Mouse (Mus musculus): ENCODE data around the gene Hjurp.

The Hjurp gene

GRCm38 (mm10) chr1:88298686-88299528 lies 21.5 kb upstream of the Hjurp start:
- DNase-seq (ENCODE audit: extremely low read depth, low read depth, low spot score): no peak

- no peak for DNase-seq (ENCODE audit: extremely low read depth, low read depth, low spot score)
These were observed 20.2 kb upstream of the Hjurp start for GRCm38 (mm10) chr1:88297480-88298258.

DNA sequence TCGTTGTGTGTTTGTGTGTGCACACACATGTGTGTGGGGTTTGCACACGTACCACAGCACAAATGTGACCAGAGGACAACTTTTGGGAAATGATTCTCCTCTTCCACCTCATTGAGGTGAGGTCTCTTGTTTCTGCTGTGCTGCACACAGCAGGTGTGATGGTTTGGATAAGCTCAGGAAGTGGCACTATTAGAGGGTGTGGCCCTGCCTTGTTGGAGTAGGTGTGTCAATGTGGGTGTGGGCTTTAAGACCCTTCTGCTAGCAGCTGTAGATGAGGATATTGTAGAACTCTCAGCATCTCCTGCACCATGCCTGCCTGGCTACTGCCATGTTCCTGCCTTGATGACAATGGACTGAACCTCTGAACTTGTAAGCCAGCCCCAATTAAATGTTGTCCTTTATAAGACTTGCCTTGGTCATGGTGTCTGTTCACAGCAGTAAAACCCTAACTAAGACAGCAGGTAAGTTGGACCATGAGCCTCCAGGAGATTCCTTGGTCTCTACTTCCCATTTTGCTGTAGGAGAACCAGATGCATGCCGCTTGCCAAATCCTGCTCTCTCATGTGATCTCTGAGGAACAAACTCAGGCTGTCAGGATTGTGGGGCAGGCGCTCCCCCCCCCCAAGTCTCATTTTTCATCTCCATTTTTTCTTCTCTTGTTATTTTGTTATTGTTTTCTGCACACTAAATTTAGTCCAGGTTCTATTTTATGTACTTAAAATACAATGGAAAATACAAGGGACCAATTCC lies 18.9 kb upstream of the Hjurp start:
- DNase-seq (ENCODE audit: extremely low read depth, low read depth, low spot score): no peak

GRCm38 (mm10) chr1:88294650-88295049 lies 17.2 kb upstream of the Hjurp start:
- no peak for DNase-seq (ENCODE audit: extremely low read depth, low read depth, low spot score)

DNA sequence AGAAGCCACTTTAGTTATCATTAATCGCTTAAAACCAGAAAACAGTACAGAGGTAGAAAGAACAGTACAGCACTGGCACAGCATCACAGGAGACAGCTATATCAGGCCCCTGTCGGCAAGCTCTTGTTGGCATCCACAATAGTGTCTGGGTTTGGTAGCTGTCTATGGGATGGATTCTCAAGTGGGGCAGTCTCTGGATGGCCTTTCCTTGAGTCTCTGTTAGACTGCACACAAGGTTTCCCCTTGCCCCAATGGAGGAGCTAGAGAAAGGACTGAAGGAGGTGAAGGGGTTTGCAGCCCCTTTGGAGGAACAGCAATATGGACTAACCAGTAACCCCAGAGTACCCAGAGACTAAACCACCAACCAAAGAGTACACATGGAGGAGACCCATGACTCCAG lies 14.6 kb upstream of the Hjurp start:
- no peak for DNase-seq (ENCODE audit: extremely low read depth, low read depth, low spot score)

- DNase-seq (ENCODE audit: extremely low read depth, low read depth, low spot score): no peak
These were observed 14.1 kb upstream of the Hjurp start for GRCm38 (mm10) chr1:88291409-88292005.

GRCm38 (mm10) chr1:88290511-88290910 lies 13.1 kb upstream of the Hjurp start:
- DNase-seq (ENCODE audit: extremely low read depth, low read depth, low spot score): no peak

GRCm38 (mm10) chr1:88289917-88290316 lies 12.5 kb upstream of the Hjurp start:
- DNase-seq (ENCODE audit: extremely low read depth, low read depth, low spot score): no peak

DNA sequence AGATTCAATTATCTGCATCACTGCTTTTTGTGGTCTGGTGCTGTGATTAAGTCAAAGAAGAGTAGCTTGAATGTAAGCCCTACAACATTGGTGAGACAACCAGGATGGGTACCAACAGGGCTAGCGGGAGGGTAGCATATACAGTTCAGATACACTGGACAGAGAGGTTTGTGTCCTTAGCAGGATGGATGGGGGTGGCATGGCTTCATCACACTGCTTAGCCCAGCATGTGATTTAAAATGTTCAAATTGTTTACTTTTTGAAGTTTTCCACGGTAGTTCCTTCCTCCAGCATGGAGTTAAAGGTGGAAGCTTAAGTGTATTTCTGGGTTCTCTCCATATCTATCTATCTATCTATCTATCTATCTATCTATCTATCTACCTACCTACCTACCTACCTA lies 11.7 kb upstream of the Hjurp start:
- no peak for DNase-seq (ENCODE audit: extremely low read depth, low read depth, low spot score)

DNA sequence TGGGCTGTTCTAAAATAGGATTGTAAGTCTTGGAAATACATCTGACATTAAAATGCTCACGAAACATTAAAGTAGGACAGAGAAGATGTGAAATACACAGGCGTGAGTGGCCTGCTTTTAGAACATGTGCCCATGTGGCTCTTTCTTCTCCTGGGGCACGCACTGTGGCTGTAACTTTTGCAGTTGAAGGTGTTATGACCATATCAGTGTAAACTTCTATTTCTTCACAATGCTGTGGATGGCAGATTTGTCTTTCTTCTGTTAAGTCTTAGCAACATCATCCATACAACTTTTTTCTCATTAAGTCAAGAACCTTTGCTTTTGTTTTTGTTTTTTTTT lies 11.3 kb upstream of the Hjurp start:
- no peak for DNase-seq (ENCODE audit: extremely low read depth, low read depth, low spot score)

- DNase-seq (ENCODE audit: extremely low read depth, low read depth, low spot score): no peak
These were observed 10.8 kb upstream of the Hjurp start for GRCm38 (mm10) chr1:88288056-88288788.

- no peak for DNase-seq (ENCODE audit: extremely low read depth, low read depth, low spot score)
These were observed 10.2 kb upstream of the Hjurp start for GRCm38 (mm10) chr1:88287697-88287980.

DNA sequence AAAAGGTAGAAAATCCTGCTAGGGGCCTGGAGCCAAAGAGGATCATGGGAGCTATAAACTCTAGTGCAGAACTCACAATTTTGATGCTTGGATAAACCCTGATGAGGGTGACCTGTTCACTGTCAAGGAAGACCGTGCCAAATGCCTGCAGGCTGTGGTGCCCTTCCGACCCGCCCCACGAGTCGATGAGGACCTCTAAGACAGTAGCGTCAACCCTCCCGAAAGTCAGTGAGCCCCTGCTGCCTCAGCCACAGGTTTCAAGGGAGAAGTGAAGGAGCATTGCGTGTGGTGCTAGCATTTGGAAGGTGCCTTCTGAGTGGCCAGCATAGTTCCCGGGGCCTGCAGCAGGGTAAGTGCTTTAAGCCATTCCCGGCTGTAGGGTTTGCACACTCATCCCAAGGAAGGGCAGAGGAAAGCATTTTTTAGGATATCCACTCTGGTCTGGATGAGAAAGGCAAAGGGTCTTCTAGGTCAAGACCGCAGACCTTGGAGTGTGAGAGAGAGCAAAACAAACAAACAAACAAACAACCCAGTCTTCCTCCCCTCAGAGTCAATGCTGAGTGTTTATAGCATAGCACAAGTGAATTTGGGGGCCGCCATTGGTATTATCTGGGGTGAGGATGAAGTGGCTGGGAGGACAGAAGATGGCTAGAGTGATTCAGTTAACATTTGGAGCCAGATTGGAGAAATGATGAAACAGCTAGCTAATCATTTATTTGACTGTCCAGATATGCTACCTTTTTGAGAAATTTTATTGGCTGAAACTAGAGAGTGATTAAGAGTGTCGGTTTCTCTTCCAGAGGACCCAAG lies 9.7 kb upstream of the Hjurp start:
- no peak for DNase-seq (ENCODE audit: extremely low read depth, low read depth, low spot score)

- DNase-seq (ENCODE audit: extremely low read depth, low read depth, low spot score): no peak
These were observed 8.9 kb upstream of the Hjurp start for GRCm38 (mm10) chr1:88286136-88286845.

DNA sequence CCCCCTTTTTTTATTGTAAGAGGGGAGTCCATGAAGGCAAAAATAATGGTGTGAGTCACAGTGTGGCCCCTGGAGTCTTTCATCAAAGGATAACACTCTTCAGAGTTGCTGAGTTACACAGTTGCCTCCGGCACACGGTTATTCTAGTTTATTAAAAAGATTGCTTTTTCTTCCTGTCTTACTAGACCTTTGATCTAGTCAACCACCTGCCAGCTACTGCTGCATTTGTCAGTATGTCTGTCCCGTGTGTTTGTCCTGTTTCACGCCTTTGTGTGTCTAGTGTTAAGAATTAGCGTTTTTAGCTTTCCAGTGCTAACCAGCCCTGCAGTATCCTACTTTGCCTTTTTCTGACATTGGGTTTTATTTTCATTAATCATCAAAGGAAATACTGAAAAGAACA lies 8.2 kb upstream of the Hjurp start:
- no peak for DNase-seq (ENCODE audit: extremely low read depth, low read depth, low spot score)

GRCm38 (mm10) chr1:88284946-88285320 lies 7.5 kb upstream of the Hjurp start:
- no peak for DNase-seq (ENCODE audit: extremely low read depth, low read depth, low spot score)

DNA sequence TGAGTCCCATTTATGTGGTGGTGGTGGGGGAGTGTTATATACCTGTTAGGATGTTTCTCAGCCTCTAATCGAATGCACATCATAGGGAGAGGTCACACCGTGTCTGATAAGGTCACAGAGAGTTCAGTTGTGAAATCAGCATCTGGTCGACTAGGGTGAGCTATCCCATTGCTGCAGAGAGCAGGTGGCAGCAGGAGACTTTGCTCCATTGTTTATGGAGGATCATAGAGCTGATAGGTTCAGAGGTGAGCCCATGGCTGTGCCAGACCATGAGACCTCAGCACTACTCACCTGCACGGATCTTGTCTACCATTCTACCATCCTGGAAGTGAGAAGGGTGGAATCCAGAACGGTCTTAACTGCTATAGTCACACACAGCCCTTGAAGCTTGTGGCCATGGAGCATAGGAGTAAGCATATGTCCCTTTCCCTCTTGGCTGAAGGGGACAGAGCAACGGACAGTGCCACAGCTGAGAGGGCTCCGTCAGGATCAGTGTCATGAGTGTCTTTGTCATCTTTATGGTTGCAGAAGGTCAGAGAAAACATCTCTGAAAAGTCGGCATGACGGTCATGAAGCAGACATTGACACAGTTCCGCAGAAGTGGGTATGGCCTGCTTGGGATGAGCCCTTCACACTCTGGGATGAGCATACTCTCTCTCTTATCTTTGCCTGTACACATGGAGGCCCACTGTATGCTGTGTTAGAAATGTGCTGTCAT lies 7.0 kb upstream of the Hjurp start:
- DNase-seq (ENCODE audit: extremely low read depth, low read depth, low spot score): no peak

- DNase-seq (ENCODE audit: extremely low read depth, low read depth, low spot score): no peak
These were observed 6.2 kb upstream of the Hjurp start for GRCm38 (mm10) chr1:88283376-88284227.
